Mouse (Mus musculus) stomach, postnatal 0 days (tissue): ENCODE measurements at regions not wholly inside any gene's neighbourhood (a gene's known extent, or its start where the extent isn't known, plus 50 kb on each side); places are given as distances from the start of the nearest gene placed in this dataset.

Experiments used
- CTCF ChIP-seq: IDR thresholded peaks from 2 replicates; pipeline ENCODE4 v1.5.1; 2016; ENCODE audit warnings: antibody characterized with exemption, low read depth, mild to moderate bottlenecking, moderate library complexity
- EP300 ChIP-seq: optimal IDR thresholded peaks from 2 replicates; pipeline ENCODE3; 2016; ENCODE audit warnings: antibody characterized with exemption

GRCm38 (mm10) chr1:57622561-57622960 lies 151.4 kb upstream of the Spats2l start:
- no peak for TF ChIP-seq CTCF
- TF ChIP-seq EP300: no peak
